Mouse (Mus musculus) testis, postnatal 10 days (tissue): ENCODE measurements around the gene Eif3k.

Experiments used
- DNase-seq: peaks from one replicate; pipeline ENCODE4 v3.0.0; 2021; ENCODE audit warnings: low spot score

Eif3k gene

GRCm38 (mm10) chr7:28981651-28982273, at the start of gene Eif3k, which contains the start of gene Map4k1:
Eif3k (minus strand) TSS chr7:28981864.
Map4k1 (plus strand) TSS chr7:28982050.
- DNase-seq, result peak; percentile 97

GRCm38 (mm10) chr7:29029690-29030656, 48.3 kb upstream of the Eif3k start:
- DNase-seq, result no peak

- DNase-seq, result no peak
Observed at GRCm38 (mm10) chr7:29028761-29029160, 47.1 kb upstream of the Eif3k start.

- no peak for DNase-seq
Observed at GRCm38 (mm10) chr7:29026811-29027210, 45.1 kb upstream of the Eif3k start.

GRCm38 (mm10) chr7:29026195-29026594, 44.5 kb upstream of the Eif3k start:
- DNase-seq, result no peak

GRCm38 (mm10) chr7:29025566-29025965, 43.9 kb upstream of the Eif3k start:
- no peak for DNase-seq

- DNase-seq, result no peak
Observed at GRCm38 (mm10) chr7:29023514-29023913, 41.9 kb upstream of the Eif3k start.

GRCm38 (mm10) chr7:29022479-29022878, 40.8 kb upstream of the Eif3k start:
- no peak for DNase-seq

- DNase-seq, result no peak
Observed at GRCm38 (mm10) chr7:29019447-29020220, 38.0 kb upstream of the Eif3k start.

GRCm38 (mm10) chr7:29017222-29017621, 35.6 kb upstream of the Eif3k start:
- no peak for DNase-seq

GRCm38 (mm10) chr7:29016440-29016839, 34.8 kb upstream of the Eif3k start:
- DNase-seq, result no peak

- DNase-seq, result no peak
Observed at GRCm38 (mm10) chr7:29014984-29015383, 33.3 kb upstream of the Eif3k start.

- DNase-seq, result no peak
Observed at GRCm38 (mm10) chr7:29008714-29009113, 27.1 kb upstream of the Eif3k start.

- no peak for DNase-seq
Observed at GRCm38 (mm10) chr7:29008171-29008570, 26.5 kb upstream of the Eif3k start.

GRCm38 (mm10) chr7:29007224-29008101, 25.8 kb upstream of the Eif3k start:
- no peak for DNase-seq

- peak; percentile 86 for DNase-seq
Observed at GRCm38 (mm10) chr7:29000651-29001605, 19.3 kb upstream of the Eif3k start.

GRCm38 (mm10) chr7:28993402-28993801, 11.7 kb upstream of the Eif3k start:
- DNase-seq, result no peak

GRCm38 (mm10) chr7:28992997-28993396, 11.3 kb upstream of the Eif3k start:
- DNase-seq, result no peak

- DNase-seq, result no peak
Observed at GRCm38 (mm10) chr7:28991616-28992015, 10.0 kb upstream of the Eif3k start.

GRCm38 (mm10) chr7:28990766-28991273, 9.2 kb upstream of the Eif3k start:
- no peak for DNase-seq
